Mouse (Mus musculus): ENCODE measurements around the gene Ripply3. TPM values are rescaled to one million over a fixed set of nuclear protein-coding genes. Genes with fewer than 3 reads are reported as not detected.

Ripply3 gene
- 1.7 and 1.9 TPM in 2 replicates for polyA plus RNA-seq (2015; fragmentation: Nextera tagmentation; extraction: Ambion mirVana)

GRCm38 (mm10) chr16:94327781-94328711 lies at the start of gene Ripply3:
TSS of gene Ripply3 (plus strand) at chr16:94328420.
- Histone ChIP-seq H3K4me3 (ENCODE audit: low read depth, low read length) (peak within 1 kb of the TSS; percentile 64), H3K27me3 (ENCODE audit: control insufficient read depth, insufficient read depth, low read depth, low read length) (peaks cover 21% of the 10 kb centered on the region), H3K27ac (ENCODE audit: low read length) (no peak within 1 kb of the TSS), H3K4me1 (ENCODE audit: control insufficient read depth, low read depth, low read length) (peaks cover 12% of the 10 kb centered on the region), H3K9me3 (replicated peaks; ENCODE audit: control insufficient read depth, low read length) (no peaks in the 10 kb centered on the region), H3K4me2 (ENCODE audit: low read depth, low read length) (peak within 1 kb of the TSS; percentile 84), H3K9ac (ENCODE audit: low read depth, low read length) (peak within 1 kb of the TSS; percentile 58), H3K36me3 (ENCODE audit: control insufficient read depth, insufficient read depth) (no peaks in the 10 kb centered on the region)
- ATAC-seq (ENCODE audit: low read depth): peak; percentile 59
- WGBS (ENCODE audit: insufficient replicate concordance): 2% methylated on average over 63 of the region's 63 CpGs

DNA sequence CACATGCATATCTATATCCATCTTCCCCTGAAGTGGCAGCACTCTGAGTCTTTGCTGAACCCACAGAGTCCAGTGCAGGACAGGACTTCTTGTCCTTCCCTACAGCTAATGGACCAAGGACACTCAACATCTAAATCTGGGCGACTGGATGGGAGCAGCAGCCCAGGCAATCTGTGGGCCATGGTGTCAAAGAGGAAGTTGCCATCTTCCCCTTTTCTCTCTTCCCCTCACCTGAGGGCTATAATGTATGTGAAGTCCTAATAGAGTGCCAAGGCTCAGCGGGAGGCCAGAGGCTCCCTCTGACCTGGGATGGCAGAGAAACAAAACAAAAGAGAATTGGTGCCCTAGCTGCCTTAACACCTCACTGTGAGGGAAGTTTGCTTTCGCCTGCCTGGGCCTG lies 44.2 kb upstream of the Ripply3 start:
- 72% methylated on average over 3 of the region's 3 CpGs for WGBS (ENCODE audit: insufficient replicate concordance)
- no peak overlapping the region for H3K4me2 ChIP-seq (ENCODE audit: low read depth, low read length)
- no peak overlapping the region for H3K9ac ChIP-seq (ENCODE audit: low read depth, low read length)
- H3K27ac ChIP-seq (ENCODE audit: low read length): no peak overlapping the region
- no peak for ATAC-seq (ENCODE audit: low read depth)
- no peaks in the 10 kb centered on the region; the same call in 1 of the 2 replicates for H3K4me1 ChIP-seq (ENCODE audit: control insufficient read depth, low read depth, low read length)
- H3K9me3 ChIP-seq (replicated peaks; ENCODE audit: control insufficient read depth, low read length): no peaks in the 10 kb centered on the region
- H3K4me3 ChIP-seq (ENCODE audit: low read depth, low read length): no peak overlapping the region
- no peaks in the 10 kb centered on the region; the same call in 1 of the 2 replicates for H3K36me3 ChIP-seq (ENCODE audit: control insufficient read depth, insufficient read depth)
- H3K27me3 ChIP-seq (ENCODE audit: control insufficient read depth, insufficient read depth, low read depth, low read length): no peaks in the 10 kb centered on the region

GRCm38 (mm10) chr16:94287826-94288225 lies 40.4 kb upstream of the Ripply3 start:
- H3K9ac ChIP-seq (ENCODE audit: low read depth, low read length): no peak overlapping the region

DNA sequence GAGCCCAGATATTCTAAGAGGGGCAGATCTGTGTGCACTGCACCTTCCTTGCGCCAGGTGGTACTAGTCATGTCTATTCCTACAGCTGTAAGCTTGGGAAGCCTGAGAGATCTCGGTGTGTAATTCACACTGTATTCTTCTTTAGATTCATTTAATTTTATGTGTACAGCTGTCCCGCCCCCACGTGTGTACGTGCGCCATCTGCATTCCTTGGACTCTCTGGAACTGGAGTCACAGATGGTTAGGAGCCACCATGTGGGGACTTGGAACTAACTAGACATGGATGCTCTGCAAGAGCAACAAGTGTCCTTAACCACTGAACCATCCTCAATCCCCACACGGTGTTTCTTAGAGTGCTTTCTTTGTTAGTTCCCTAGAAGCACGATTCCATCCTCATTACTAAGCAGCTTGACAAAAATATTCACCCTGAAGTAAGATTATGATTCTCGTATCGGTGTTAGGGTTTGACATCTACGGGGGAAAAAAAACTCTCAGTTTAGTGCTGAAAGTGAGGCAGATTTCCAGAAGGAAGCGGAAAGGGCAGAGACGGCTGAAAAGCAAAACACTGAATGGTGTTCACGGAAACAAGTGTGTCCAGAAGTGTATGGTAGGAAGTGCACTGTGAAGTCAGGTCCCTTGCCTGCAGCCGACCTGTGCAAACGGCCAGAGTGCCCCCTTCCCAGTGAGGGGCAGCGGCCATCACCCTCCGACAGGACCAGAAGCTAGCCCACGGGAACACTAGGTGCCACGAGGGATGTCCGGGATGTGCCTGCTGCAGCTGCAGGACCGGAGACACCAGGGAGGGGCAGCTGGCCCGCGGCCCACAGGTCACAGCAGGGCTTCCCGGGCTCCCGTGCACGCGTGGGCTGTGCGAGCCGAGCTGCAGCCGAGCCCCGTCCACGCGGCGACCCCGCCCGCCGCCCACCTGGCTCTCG lies 38.8 kb upstream of the Ripply3 start:
- Histone ChIP-seq H3K27ac (ENCODE audit: low read length) (no peak overlapping the region), H3K4me1 (ENCODE audit: control insufficient read depth, low read depth, low read length) (peaks cover 10% of the 10 kb centered on the region), H3K27me3 (ENCODE audit: control insufficient read depth, insufficient read depth, low read depth, low read length) (no peaks in the 10 kb centered on the region), H3K4me3 (ENCODE audit: low read depth, low read length) (peak overlapping the region; percentile 77), H3K36me3 (ENCODE audit: control insufficient read depth, insufficient read depth) (no peaks in the 10 kb centered on the region), H3K4me2 (ENCODE audit: low read depth, low read length) (peak overlapping the region; percentile 90), H3K9me3 (replicated peaks; ENCODE audit: control insufficient read depth, low read length) (no peaks in the 10 kb centered on the region), H3K9ac (ENCODE audit: low read depth, low read length) (peak overlapping the region; percentile 69)
- 12% methylated on average over 39 of the region's 39 CpGs for WGBS (ENCODE audit: insufficient replicate concordance)
- ATAC-seq (ENCODE audit: low read depth): peak; percentile 19

More at GRCm38 (mm10) chr16:94287826-94288225, 40.4 kb upstream of the Ripply3 start:
- H3K4me1 ChIP-seq (ENCODE audit: control insufficient read depth, low read depth, low read length): peaks cover 10% of the 10 kb centered on the region
- H3K4me2 ChIP-seq (ENCODE audit: low read depth, low read length): no peak overlapping the region
- 47% methylated on average over 9 of the region's 9 CpGs for WGBS (ENCODE audit: insufficient replicate concordance)
- H3K27me3 ChIP-seq (ENCODE audit: control insufficient read depth, insufficient read depth, low read depth, low read length): no peaks in the 10 kb centered on the region
- H3K9me3 ChIP-seq (replicated peaks; ENCODE audit: control insufficient read depth, low read length): no peaks in the 10 kb centered on the region
- no peaks in the 10 kb centered on the region for H3K36me3 ChIP-seq (ENCODE audit: control insufficient read depth, insufficient read depth)
- no peak overlapping the region for H3K27ac ChIP-seq (ENCODE audit: low read length)
- ATAC-seq (ENCODE audit: low read depth): no peak
- no peak overlapping the region for H3K4me3 ChIP-seq (ENCODE audit: low read depth, low read length)

GRCm38 (mm10) chr16:94290073-94290999 lies 37.9 kb upstream of the Ripply3 start:
- no peak overlapping the region for H3K27ac ChIP-seq (ENCODE audit: low read length)
- H3K9ac ChIP-seq (ENCODE audit: low read depth, low read length): peak overlapping the region; percentile 69
- WGBS (ENCODE audit: insufficient replicate concordance): 4% methylated on average over 52 of the region's 52 CpGs

GRCm38 (mm10) chr16:94291141-94291540 lies 37.1 kb upstream of the Ripply3 start:
- H3K36me3 ChIP-seq (ENCODE audit: control insufficient read depth, insufficient read depth): no peaks in the 10 kb centered on the region
- H3K4me3 ChIP-seq (ENCODE audit: low read depth, low read length): no peak overlapping the region
- peak overlapping the region; percentile 23; the same call in 1 of the 2 replicates for H3K27ac ChIP-seq (ENCODE audit: low read length)
- no peak overlapping the region for H3K4me2 ChIP-seq (ENCODE audit: low read depth, low read length)
- no peak overlapping the region for H3K9ac ChIP-seq (ENCODE audit: low read depth, low read length)
- WGBS (ENCODE audit: insufficient replicate concordance): 53% methylated on average over 4 of the region's 4 CpGs
- no peaks in the 10 kb centered on the region; the same call in 1 of the 2 replicates for H3K27me3 ChIP-seq (ENCODE audit: control insufficient read depth, insufficient read depth, low read depth, low read length)
- peak; percentile 30; the same call in 1 of the 2 replicates for ATAC-seq (ENCODE audit: low read depth)
- H3K9me3 ChIP-seq (replicated peaks; ENCODE audit: control insufficient read depth, low read length): no peaks in the 10 kb centered on the region
- peaks cover 10% of the 10 kb centered on the region for H3K4me1 ChIP-seq (ENCODE audit: control insufficient read depth, low read depth, low read length)

More at GRCm38 (mm10) chr16:94290073-94290999, 37.9 kb upstream of the Ripply3 start:
- Histone ChIP-seq H3K36me3 (ENCODE audit: control insufficient read depth, insufficient read depth) (no peaks in the 10 kb centered on the region), H3K4me1 (ENCODE audit: control insufficient read depth, low read depth, low read length) (peaks cover 10% of the 10 kb centered on the region), H3K27me3 (ENCODE audit: control insufficient read depth, insufficient read depth, low read depth, low read length) (no peaks in the 10 kb centered on the region), H3K9me3 (replicated peaks; ENCODE audit: control insufficient read depth, low read length) (no peaks in the 10 kb centered on the region), H3K4me2 (ENCODE audit: low read depth, low read length) (peak overlapping the region; percentile 90), H3K4me3 (ENCODE audit: low read depth, low read length) (peak overlapping the region; percentile 77)
- ATAC-seq (ENCODE audit: low read depth): peak; percentile 92

DNA sequence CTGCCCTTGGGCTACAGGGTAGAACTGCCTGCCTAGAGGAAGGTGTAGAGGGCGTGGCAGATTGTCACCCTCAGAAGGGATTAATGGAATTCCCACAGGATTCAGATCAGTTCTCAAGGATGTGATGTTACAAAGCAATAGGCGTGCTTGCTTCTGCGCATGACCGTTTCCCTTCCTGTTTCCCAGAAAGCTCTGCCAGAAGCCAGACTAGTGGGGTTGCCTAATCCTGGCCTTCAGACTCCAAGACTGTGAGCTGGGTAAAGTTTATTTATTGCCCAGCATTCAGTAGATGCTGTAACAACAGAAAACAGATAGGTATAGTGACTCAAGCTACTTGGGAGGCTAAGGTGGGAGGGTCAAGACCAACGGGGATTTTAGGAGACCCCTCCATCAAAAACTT lies 30.1 kb upstream of the Ripply3 start:
- H3K9ac ChIP-seq (ENCODE audit: low read depth, low read length): no peak overlapping the region
- no peaks in the 10 kb centered on the region; the same call in 1 of the 2 replicates for H3K4me1 ChIP-seq (ENCODE audit: control insufficient read depth, low read depth, low read length)
- H3K27ac ChIP-seq (ENCODE audit: low read length): no peak overlapping the region
- no peak overlapping the region for H3K4me3 ChIP-seq (ENCODE audit: low read depth, low read length)
- H3K9me3 ChIP-seq (replicated peaks; ENCODE audit: control insufficient read depth, low read length): no peaks in the 10 kb centered on the region
- no peak for ATAC-seq (ENCODE audit: low read depth)
- 67% methylated on average over 5 of the region's 5 CpGs for WGBS (ENCODE audit: insufficient replicate concordance)
- H3K27me3 ChIP-seq (ENCODE audit: control insufficient read depth, insufficient read depth, low read depth, low read length): peaks cover 12% of the 10 kb centered on the region
- H3K4me2 ChIP-seq (ENCODE audit: low read depth, low read length): no peak overlapping the region
- no peaks in the 10 kb centered on the region for H3K36me3 ChIP-seq (ENCODE audit: control insufficient read depth, insufficient read depth)

GRCm38 (mm10) chr16:94299210-94299609 lies 29.0 kb upstream of the Ripply3 start:
- H3K4me2 ChIP-seq (ENCODE audit: low read depth, low read length): no peak overlapping the region
- ATAC-seq (ENCODE audit: low read depth): no peak
- H3K4me1 ChIP-seq (ENCODE audit: control insufficient read depth, low read depth, low read length): no peaks in the 10 kb centered on the region; the same call in 1 of the 2 replicates
- H3K27ac ChIP-seq (ENCODE audit: low read length): no peak overlapping the region
- H3K4me3 ChIP-seq (ENCODE audit: low read depth, low read length): no peak overlapping the region
- H3K9ac ChIP-seq (ENCODE audit: low read depth, low read length): no peak overlapping the region
- H3K27me3 ChIP-seq (ENCODE audit: control insufficient read depth, insufficient read depth, low read depth, low read length): peaks cover 16% of the 10 kb centered on the region
- 57% methylated on average over 4 of the region's 4 CpGs for WGBS (ENCODE audit: insufficient replicate concordance)
- H3K9me3 ChIP-seq (replicated peaks; ENCODE audit: control insufficient read depth, low read length): no peaks in the 10 kb centered on the region
- no peaks in the 10 kb centered on the region for H3K36me3 ChIP-seq (ENCODE audit: control insufficient read depth, insufficient read depth)

Measured in liver, embryonic 16.5 days (tissue).